Mouse (Mus musculus) kidney, postnatal 0 days (tissue): ENCODE data around the gene Aplp2. TPM values are rescaled to one million over a fixed set of nuclear protein-coding genes. Genes with fewer than 3 reads are reported as not detected.

Experiments used
- ATAC-seq: fragments of 200-750 bp; cut with Nextera tagmentation; replicated peaks from 2 replicates; pipeline ENCODE4 v1.8.0; 2017; ENCODE audit warnings: low read depth, moderate number of reproducible peaks, moderate TSS enrichment, moderate library complexity; ENCODE audit not compliant: low FRiP score
- DNase-seq: peaks from one replicate; pipeline ENCODE4 v3.0.0-alpha.2; 2016; ENCODE audit warnings: low spot score
- H3K27ac ChIP-seq: fragments of 300-500 bp; sonication (generic); 2 replicates; pipeline ENCODE4 v1.5.1; 2014; ENCODE audit warnings: mild to moderate bottlenecking
- H3K27me3 ChIP-seq: fragments of 300-500 bp; sonication (generic); 2 replicates; pipeline ENCODE4 v1.6.1; 2014; ENCODE audit warnings: low read length, mixed read lengths; ENCODE audit not compliant: insufficient read depth
- H3K36me3 ChIP-seq: fragments of 300-500 bp; sonication (generic); 2 replicates; pipeline ENCODE4 v1.6.1; 2014; ENCODE audit warnings: low read length, mixed read lengths; ENCODE audit not compliant: insufficient read depth
- H3K4me1 ChIP-seq: fragments of 300-500 bp; sonication (generic); replicated peaks from 2 replicates; pipeline ENCODE4 v1.6.1; 2014; ENCODE audit warnings: antibody characterized with exemption, low read length, mixed read lengths; ENCODE audit not compliant: insufficient read depth
- H3K4me2 ChIP-seq: fragments of 300-500 bp; sonication (generic); 2 replicates; pipeline ENCODE4 v1.6.1; 2014; ENCODE audit warnings: mild to moderate bottlenecking, low read length, moderate library complexity, mixed read lengths
- H3K4me3 ChIP-seq: fragments of 300-500 bp; sonication (generic); replicated peaks from 2 replicates; pipeline ENCODE4 v1.5.1; 2014; ENCODE audit warnings: low read depth, low read length
- H3K9ac ChIP-seq: fragments of 300-500 bp; sonication (generic); 2 replicates; pipeline ENCODE4 v1.6.1; 2014; ENCODE audit warnings: low read depth, low read length
- H3K9me3 ChIP-seq: fragments of 300-500 bp; sonication (generic); replicated peaks from 2 replicates; pipeline ENCODE4 v1.6.1; 2016; ENCODE audit warnings: low read length, inconsistent platforms, mixed read lengths
- CTCF ChIP-seq: IDR thresholded peaks from 2 replicates; pipeline ENCODE4 v1.5.1; 2016; ENCODE audit warnings: antibody characterized with exemption, low read depth, mild to moderate bottlenecking, moderate library complexity
- WGBS: fragments of 180-500 bp; shearing (Covaris S2); extraction: QIAGEN DNeasy Blood & Tissue Kit; methylation state at CpG from one replicate; pipeline ENCODE4 v1.1.7; 2014; 5-methylcytosine and 5-hydroxymethylcytosine counted together
- polyA plus RNA-seq: library from polyadenylated mRNA; unstranded; fragments of >200 nt; fragmentation: Nextera tagmentation; extraction: Ambion mirVana; gene quantifications from 2 replicates; pipeline ENCODE4 v1.2.1, GENCODE M21; 2015

Aplp2 gene
- polyA plus RNA-seq, 1 experiment from 2014 or later: 367 TPM

DNA sequence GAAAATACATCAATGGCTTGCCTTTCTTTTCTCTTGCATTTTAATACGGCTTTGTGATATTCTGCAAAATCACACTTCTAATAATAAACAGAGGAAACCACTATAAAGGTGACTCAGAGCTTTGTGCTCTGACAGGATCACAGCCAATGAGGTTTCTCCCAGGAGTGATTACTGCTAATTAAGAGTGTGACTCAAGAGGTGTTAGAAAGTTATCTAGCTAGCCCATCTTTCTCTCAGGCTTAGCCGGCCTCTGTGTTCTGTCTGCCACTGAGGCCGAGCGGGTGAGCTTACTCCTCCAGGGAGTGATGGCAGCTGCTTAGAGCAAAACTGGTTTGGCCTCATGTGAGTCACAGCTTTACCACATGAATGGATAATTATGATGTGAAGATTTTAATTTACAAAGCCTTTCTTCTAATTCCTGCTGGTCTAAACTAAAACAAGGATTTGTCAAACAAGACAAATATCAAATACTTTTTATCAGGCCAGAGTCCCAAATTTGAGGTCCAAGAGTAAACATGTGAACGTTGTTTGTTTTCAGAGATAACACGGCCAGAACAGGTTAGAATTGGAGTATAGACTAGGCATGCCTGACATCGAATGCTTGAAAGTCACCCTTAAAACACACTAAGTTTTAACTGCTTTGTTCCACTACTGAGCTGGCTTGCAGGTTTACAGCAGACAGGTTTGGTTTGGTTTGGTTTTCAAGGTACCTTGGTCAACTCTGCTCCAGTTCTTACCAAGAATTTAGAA lies 6.2 kb upstream of the Aplp2 start:
- Histone ChIP-seq H3K36me3 (no peaks in the 10 kb centered on the region), H3K4me1 (peaks cover 4% of the 10 kb centered on the region; the same call in 1 of the 2 replicates), H3K9me3 (no peaks in the 10 kb centered on the region), H3K27me3 (no peaks in the 10 kb centered on the region), H3K4me3 (no peak overlapping the region), H3K4me2 (no peak overlapping the region), H3K9ac (no peak overlapping the region), H3K27ac (no peak overlapping the region)
- ATAC-seq: no peak
- no peak for DNase-seq
- 55% methylated on average over 7 of the region's 7 CpGs for WGBS
- TF ChIP-seq CTCF: no peak

DNA sequence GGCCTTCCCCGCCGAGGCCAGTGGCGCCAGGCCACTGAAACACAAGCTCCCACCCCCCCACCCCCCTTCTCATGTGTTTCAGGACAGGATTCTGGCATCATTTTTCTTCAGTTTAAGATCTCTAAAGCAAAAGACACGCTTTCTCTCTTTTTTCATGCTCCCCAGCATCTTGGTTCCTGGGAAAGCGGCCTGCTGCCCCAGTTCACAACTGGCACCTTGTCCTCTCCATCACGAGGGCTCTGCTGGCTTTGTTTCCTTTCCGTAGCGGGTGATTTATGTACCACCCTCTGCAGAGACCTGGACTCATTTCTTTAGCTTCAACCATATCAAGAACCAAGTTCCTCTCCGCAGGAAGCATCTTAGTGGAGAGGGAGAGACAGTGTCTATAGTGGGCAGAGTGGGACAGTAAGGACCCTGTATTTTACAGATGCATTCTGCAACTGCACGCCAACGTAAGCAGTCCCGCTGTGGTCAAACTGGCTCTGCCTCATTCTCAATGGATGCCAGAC lies 939 bp upstream of the Aplp2 start:
- Histone ChIP-seq H3K36me3 (no peaks in the 10 kb centered on the region), H3K27me3 (no peaks in the 10 kb centered on the region), H3K27ac (peak overlapping the region; percentile 89), H3K4me2 (peak overlapping the region; percentile 85), H3K9me3 (no peaks in the 10 kb centered on the region), H3K4me3 (peak overlapping the region; percentile 98), H3K4me1 (peaks cover 12% of the 10 kb centered on the region), H3K9ac (peak overlapping the region; percentile 73)
- DNase-seq (peak; percentile 51), ATAC-seq (no peak)
- 20% methylated on average over 12 of the region's 12 CpGs for WGBS
- TF ChIP-seq CTCF: no peak

DNA sequence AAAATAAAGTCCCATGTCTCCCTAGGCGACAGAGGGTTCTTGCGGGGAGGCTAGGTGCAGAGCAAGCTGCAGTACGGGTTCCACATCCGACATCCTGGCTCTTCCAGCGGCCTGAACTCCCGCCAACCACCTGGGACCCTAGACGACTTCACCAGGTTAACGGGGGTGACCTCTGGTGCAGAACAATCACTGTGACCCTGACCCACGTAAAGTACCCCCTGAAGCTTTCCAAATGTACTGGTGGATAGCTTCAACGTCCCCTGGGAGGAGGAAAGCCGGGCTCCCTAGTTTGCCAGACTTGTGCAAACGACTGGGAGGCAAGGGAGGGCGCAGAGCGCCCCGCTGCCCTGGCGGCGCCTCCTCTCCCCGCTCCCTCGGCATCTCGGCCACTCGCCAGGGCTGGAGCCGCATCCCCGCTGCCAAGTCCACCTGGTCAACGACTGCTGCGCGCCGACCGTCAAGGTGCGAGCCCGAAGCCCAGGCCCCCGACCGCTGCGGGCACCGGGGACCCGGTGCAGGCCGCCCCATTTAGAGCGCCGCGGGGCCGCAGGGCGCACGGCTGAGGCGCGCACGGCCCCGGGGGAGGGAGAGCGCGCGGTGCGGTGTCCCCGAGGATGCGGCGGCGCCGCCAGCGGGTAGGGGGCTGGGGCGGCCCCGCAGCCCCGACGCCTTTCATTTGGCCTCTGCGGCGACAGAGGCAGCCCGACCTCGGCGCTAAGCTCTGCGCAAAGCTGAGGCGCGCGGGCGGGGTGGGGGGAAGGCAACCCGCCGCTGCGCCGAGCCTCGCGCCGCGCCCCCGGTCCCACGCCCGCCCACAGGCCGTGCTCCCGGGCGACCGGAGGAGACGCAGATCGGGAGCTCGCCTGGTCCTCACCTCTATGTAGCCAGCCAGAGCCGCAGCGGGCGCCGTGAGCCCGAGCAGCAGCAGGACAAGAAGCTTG lies 596 bp downstream of the Aplp2 start:
- under 1% methylated on average over 75 of the region's 93 CpGs for WGBS
- DNase-seq (peak; percentile 46), ATAC-seq (peak; percentile 37; the same call in 1 of the 2 replicates)
- Histone ChIP-seq H3K9ac (peak overlapping the region; percentile 94), H3K4me1 (peaks cover 18% of the 10 kb centered on the region), H3K27ac (peak overlapping the region; percentile 95), H3K4me2 (peak overlapping the region; percentile 95), H3K9me3 (no peaks in the 10 kb centered on the region), H3K4me3 (peak overlapping the region; percentile 98), H3K27me3 (no peaks in the 10 kb centered on the region), H3K36me3 (no peaks in the 10 kb centered on the region)
- no peak for TF ChIP-seq CTCF

DNA sequence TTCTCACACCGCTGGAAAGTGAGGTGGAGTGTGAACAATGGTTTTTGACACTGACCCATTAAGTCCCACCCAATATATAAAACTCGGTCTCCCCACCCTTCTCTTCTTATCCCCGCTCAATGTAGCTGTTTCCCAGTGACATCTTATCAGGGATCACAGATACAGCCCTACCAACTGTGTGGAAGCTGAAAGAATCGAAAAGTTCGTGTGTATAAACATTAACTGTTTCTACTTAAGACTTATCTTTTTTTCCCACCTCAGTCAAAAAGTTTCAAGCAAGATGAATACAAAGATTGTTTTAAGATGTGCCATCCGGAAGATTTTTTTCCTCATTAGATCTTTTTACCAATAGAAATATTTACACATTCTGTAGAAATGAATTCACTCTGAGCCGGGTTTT lies 1.5 kb downstream of the Aplp2 start:
- WGBS: 17% methylated on average over 7 of the region's 7 CpGs
- no peaks in the 10 kb centered on the region for H3K9me3 ChIP-seq
- ATAC-seq (no peak), DNase-seq (no peak)
- H3K4me2 ChIP-seq: peak overlapping the region; percentile 95
- TF ChIP-seq CTCF: no peak
- no peak overlapping the region for H3K27ac ChIP-seq
- H3K4me1 ChIP-seq: peaks cover 20% of the 10 kb centered on the region
- H3K36me3 ChIP-seq: no peaks in the 10 kb centered on the region
- H3K27me3 ChIP-seq: no peaks in the 10 kb centered on the region
- peak overlapping the region; percentile 98 for H3K4me3 ChIP-seq
- no peak overlapping the region for H3K9ac ChIP-seq

DNA sequence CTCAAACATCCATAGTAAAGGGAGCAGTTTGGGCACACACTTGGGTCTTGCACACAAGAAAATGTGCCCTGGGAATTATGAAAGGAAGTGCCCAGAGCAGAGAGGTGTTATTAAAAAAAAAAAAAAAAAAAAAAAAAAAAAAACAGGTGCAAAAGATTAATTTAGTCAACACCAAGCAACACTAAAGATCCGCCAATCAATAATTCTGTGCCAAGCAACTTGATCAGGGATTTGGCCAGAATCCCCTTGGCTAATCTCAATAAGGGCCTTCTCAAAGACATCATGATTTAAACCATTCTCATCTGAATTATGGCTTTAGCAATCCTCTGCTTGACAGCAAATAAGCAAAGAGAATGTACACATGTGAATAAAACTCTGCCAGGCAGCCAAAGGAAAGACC lies 2.1 kb downstream of the Aplp2 start:
- H3K27ac ChIP-seq: no peak overlapping the region
- H3K4me2 ChIP-seq: 0 out of 2 replicates have a peak overlapping the region, but pooled peaks have one; percentile 3
- no peak overlapping the region for H3K4me3 ChIP-seq
- no peak for TF ChIP-seq CTCF
- no peaks in the 10 kb centered on the region for H3K9me3 ChIP-seq
- ATAC-seq (no peak), DNase-seq (no peak)
- 96% methylated on average over 1 of the region's 1 CpGs for WGBS
- H3K36me3 ChIP-seq: no peaks in the 10 kb centered on the region
- peaks cover 23% of the 10 kb centered on the region for H3K4me1 ChIP-seq
- H3K9ac ChIP-seq: no peak overlapping the region
- no peaks in the 10 kb centered on the region for H3K27me3 ChIP-seq

GRCm38 (mm10) chr9:31207732-31208131 lies 3.9 kb downstream of the Aplp2 start:
- DNase-seq: no peak
- Histone ChIP-seq H3K4me2 (no peak overlapping the region), H3K4me1 (peaks cover 25% of the 10 kb centered on the region), H3K27me3 (no peaks in the 10 kb centered on the region), H3K9ac (no peak overlapping the region), H3K4me3 (no peak overlapping the region), H3K36me3 (no peaks in the 10 kb centered on the region), H3K27ac (no peak overlapping the region), H3K9me3 (no peaks in the 10 kb centered on the region)
- ATAC-seq: no peak
- 82% methylated on average over 3 of the region's 3 CpGs for WGBS
- TF ChIP-seq CTCF: no peak
